Mouse (Mus musculus) heart, postnatal 0 days (tissue): ENCODE measurements around the gene Cox7b. TPM values are rescaled to one million over a fixed set of nuclear protein-coding genes. Genes with fewer than 3 reads are reported as not detected.
A peak's percentile ranks its signal among the peaks of the same experiment; 100 is the strongest.

Experiments
- ATAC-seq: fragments of 200-750 bp; cut with Nextera tagmentation; 2 replicates; pipeline ENCODE4 v1.8.0; 2017; ENCODE audit warnings: low read depth, moderate number of reproducible peaks, moderate library complexity; ENCODE audit not compliant: insufficient read depth
- DNase-seq: peaks from one replicate; pipeline ENCODE4 v3.0.0-alpha.2; 2016; ENCODE audit warnings: low spot score
- H3K27ac ChIP-seq: fragments of 300-500 bp; sonication (generic); 2 replicates; pipeline ENCODE4 v1.5.1; 2014; ENCODE audit warnings: low read depth, mild to moderate bottlenecking
- H3K27me3 ChIP-seq: fragments of 300-500 bp; sonication (generic); 2 replicates; pipeline ENCODE4 v1.6.1; 2014; ENCODE audit warnings: low read length, mixed read lengths; ENCODE audit not compliant: control insufficient read depth, insufficient read depth
- H3K36me3 ChIP-seq: fragments of 300-500 bp; sonication (generic); replicated peaks from 2 replicates; pipeline ENCODE4 v1.6.1; 2014; ENCODE audit warnings: low read length, mixed read lengths; ENCODE audit not compliant: control insufficient read depth, insufficient read depth
- H3K4me1 ChIP-seq: fragments of 300-500 bp; sonication (generic); 2 replicates; pipeline ENCODE4 v1.6.1; 2014; ENCODE audit warnings: antibody characterized with exemption; ENCODE audit not compliant: control insufficient read depth, insufficient read depth
- H3K4me2 ChIP-seq: fragments of 300-500 bp; sonication (generic); 2 replicates; pipeline ENCODE4 v1.6.1; 2014; ENCODE audit warnings: low read depth, mild to moderate bottlenecking, low read length, moderate library complexity
- H3K4me3 ChIP-seq: fragments of 300-500 bp; sonication (generic); 2 replicates; pipeline ENCODE4 v1.5.1; 2014; ENCODE audit warnings: low read depth, low read length
- H3K9ac ChIP-seq: fragments of 300-500 bp; sonication (generic); replicated peaks from 2 replicates; pipeline ENCODE4 v1.6.1; 2014; ENCODE audit warnings: low read depth, low read length, mixed read lengths
- H3K9me3 ChIP-seq: fragments of 300-500 bp; sonication (generic); replicated peaks from 2 replicates; pipeline ENCODE4 v1.6.1; 2016; ENCODE audit warnings: low read length; ENCODE audit not compliant: control insufficient read depth
- CTCF ChIP-seq: IDR thresholded peaks from 2 replicates; pipeline ENCODE4 v1.5.1; 2016; ENCODE audit warnings: antibody characterized with exemption, control low read depth, low read depth
- EP300 ChIP-seq: IDR thresholded peaks from 2 replicates; pipeline ENCODE4 v1.6.1; 2016; ENCODE audit warnings: antibody characterized with exemption, low read depth
- WGBS: fragments of 180-500 bp; shearing (Covaris S2); extraction: QIAGEN DNeasy Blood & Tissue Kit; methylation state at CpG from one replicate; pipeline ENCODE4 v1.1.7; 2014; 5-methylcytosine and 5-hydroxymethylcytosine counted together
- polyA plus RNA-seq: library from polyadenylated mRNA; unstranded; fragments of >200 nt; fragmentation: Nextera tagmentation; extraction: Ambion mirVana; gene quantifications from 2 replicates; pipeline ENCODE4 v1.2.1, GENCODE M21; 2015
- total RNA-seq: library from RNA; depleted of rRNA; stranded (reverse); fragments of >200 nt; gene quantifications from 2 replicates; pipeline ENCODE4 v1.2.3, GENCODE M21; 2014; ENCODE audit warnings: low replicate concordance; rRNA removed

Gene Cox7b
- total and polyA plus RNA-seq, 2 experiments from 2014 or later = 1,234 to 1,884 TPM

GRCm38 (mm10) chrX:106043863-106044617, 28.5 kb downstream of the Cox7b start:
- no peaks in the 10 kb centered on the region for H3K27me3 ChIP-seq
- peak overlapping the region; percentile 15; the same call in 1 of the 2 replicates for H3K4me3 ChIP-seq
- 30% methylated on average over 8 of the region's 8 CpGs for WGBS
- H3K36me3 ChIP-seq = no peaks in the 10 kb centered on the region
- no peaks in the 10 kb centered on the region for H3K9me3 ChIP-seq
- DNase-seq (peak; percentile 28), ATAC-seq (no peak; the same call in 1 of the 2 replicates)
- H3K9ac ChIP-seq = no peak overlapping the region
- H3K27ac ChIP-seq = peak overlapping the region; percentile 67
- H3K4me1 ChIP-seq = peaks cover 7% of the 10 kb centered on the region; the same call in 1 of the 2 replicates
- TF ChIP-seq CTCF = no peak
- H3K4me2 ChIP-seq = peak overlapping the region; percentile 42

- no peaks in the 10 kb centered on the region for H3K9me3 ChIP-seq
- WGBS = 47% methylated on average over 2 of the region's 2 CpGs
- no peak overlapping the region for H3K9ac ChIP-seq
- H3K36me3 ChIP-seq = no peaks in the 10 kb centered on the region
- no peaks in the 10 kb centered on the region for H3K27me3 ChIP-seq
- no peak for ATAC-seq
- H3K4me2 ChIP-seq = no peak overlapping the region
- no peak for TF ChIP-seq CTCF
- no peak for TF ChIP-seq EP300
- H3K27ac ChIP-seq = peak overlapping the region; percentile 38; the same call in 1 of the 2 replicates
- H3K4me3 ChIP-seq = no peak overlapping the region
- no peak for DNase-seq
- H3K4me1 ChIP-seq = peaks cover 7% of the 10 kb centered on the region; the same call in 1 of the 2 replicates
Measured at GRCm38 (mm10) chrX:106045455-106045854, 30.0 kb downstream of the Cox7b start.

DNA sequence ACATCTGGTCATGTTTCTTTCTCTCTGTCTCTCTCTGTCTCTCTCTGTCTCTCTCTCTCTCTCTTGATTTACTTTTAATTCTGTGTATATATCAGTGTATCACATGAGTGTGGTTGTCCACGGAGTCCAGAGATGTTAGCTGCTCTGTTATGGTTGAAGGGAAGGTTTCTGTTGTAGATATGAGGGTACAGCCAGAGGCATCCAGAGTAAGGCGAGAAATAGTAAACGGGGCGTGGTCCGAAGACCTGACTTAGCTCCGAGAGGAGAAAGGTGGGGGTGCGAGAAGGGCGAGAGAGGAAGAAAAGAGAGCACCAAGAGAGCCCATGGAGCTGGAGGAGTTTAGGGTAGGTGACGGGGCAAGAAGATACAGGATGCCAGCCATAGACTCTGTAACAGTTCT, 30.4 kb downstream of the Cox7b start:
- ATAC-seq = no peak
- Histone ChIP-seq H3K9me3 (no peaks in the 10 kb centered on the region), H3K27ac (peak overlapping the region; percentile 38), H3K27me3 (no peaks in the 10 kb centered on the region), H3K9ac (no peak overlapping the region), H3K4me2 (no peak overlapping the region), H3K4me3 (no peak overlapping the region), H3K4me1 (peaks cover 7% of the 10 kb centered on the region; the same call in 1 of the 2 replicates), H3K36me3 (no peaks in the 10 kb centered on the region)
- TF ChIP-seq CTCF = no peak
- no peak for TF ChIP-seq EP300
- 51% methylated on average over 9 of the region's 9 CpGs for WGBS
- no peak for DNase-seq

- WGBS = 49% methylated on average over 1 of the region's 1 CpGs
- ATAC-seq = no peak
- no peak for TF ChIP-seq CTCF
- TF ChIP-seq EP300 = no peak
Measured at GRCm38 (mm10) chrX:106048191-106048590, 32.7 kb downstream of the Cox7b start.

More at GRCm38 (mm10) chrX:106048191-106048590, 32.7 kb downstream of the Cox7b start:
- Histone ChIP-seq H3K4me2 (no peak overlapping the region), H3K4me1 (peaks cover 7% of the 10 kb centered on the region; the same call in 1 of the 2 replicates), H3K9me3 (no peaks in the 10 kb centered on the region), H3K27ac (no peak overlapping the region), H3K36me3 (no peaks in the 10 kb centered on the region), H3K27me3 (no peaks in the 10 kb centered on the region), H3K9ac (no peak overlapping the region), H3K4me3 (no peak overlapping the region)
- DNase-seq = no peak

Other genes starting within 250 kb of the Cox7b start
- gene Atrx, start 86.3 kb upstream of the Cox7b start, total RNA-seq = 88.7 and 106 TPM in 2 replicates
- gene Atrx, start 86.3 kb upstream of the Cox7b start, polyA plus RNA-seq = 78.9 and 85.7 TPM in 2 replicates
- 32.5 and 39.5 TPM in 2 replicates for gene Magt1, start 3.8 kb upstream of the Cox7b start, total RNA-seq
- 24.2 and 28.0 TPM in 2 replicates for gene Magt1, start 3.8 kb upstream of the Cox7b start, polyA plus RNA-seq
- gene Atp7a, start 11.6 kb downstream of the Cox7b start, total RNA-seq = 8.7 and 16.9 TPM in 2 replicates
- 5.4 and 6.3 TPM in 2 replicates for gene Atp7a, start 11.6 kb downstream of the Cox7b start, polyA plus RNA-seq
- gene Tlr13, start 127.5 kb downstream of the Cox7b start, total RNA-seq = 1.0 and 1.1 TPM in 2 replicates
- gene Tlr13, start 127.5 kb downstream of the Cox7b start, polyA plus RNA-seq = 0.40 and 0.43 TPM in 2 replicates
- 801 and 911 TPM in 2 replicates for gene Pgk1, start 171.4 kb downstream of the Cox7b start, total RNA-seq
- 452 and 485 TPM in 2 replicates for gene Pgk1, start 171.4 kb downstream of the Cox7b start, polyA plus RNA-seq
- 18.6 and 21.3 TPM in 2 replicates for gene Taf9b, start 205.5 kb downstream of the Cox7b start, total RNA-seq
- 19.6 and 22.1 TPM in 2 replicates for gene Taf9b, start 205.5 kb downstream of the Cox7b start, polyA plus RNA-seq
- not detected in 2 replicates for gene Fnd3c2, start 239.7 kb downstream of the Cox7b start, total RNA-seq
- gene Fnd3c2, start 239.7 kb downstream of the Cox7b start, polyA plus RNA-seq = not detected in 2 replicates